Mouse (Mus musculus) granulocyte monocyte progenitor cell, adult 5-6 weeks (primary cell): ENCODE measurements around the gene Map3k3. TPM values are rescaled to one million over a fixed set of nuclear protein-coding genes. Genes with fewer than 3 reads are reported as not detected.
A peak's percentile ranks its signal among the peaks of the same experiment; 100 is the strongest.
"Not testable (repeated sequence)": the region's sequence is repeated elsewhere in the genome, so short reads cannot be mapped to it uniquely, and the experiment has no call there.

ENCODE experiments used
- ATAC-seq: replicated peaks from 2 replicates; pipeline ENCODE4 v1.8.0; 2016; ENCODE audit warnings: mild to moderate bottlenecking, moderate TSS enrichment, inconsistent platforms; ENCODE audit not compliant: poor library complexity, severe bottlenecking
- total RNA-seq, 2 experiments: library from RNA; stranded (forward) in 1 of 2; stranded (reverse) in 1 of 2; fragments of 200-712, 200-1000 nt in 1 of 2; fragments of >200 nt in 1 of 2; fragmentation: Nextera tagmentation in 1 of 2; gene quantifications; 2 replicates each; pipeline ENCODE4 v1.2.3; 2014 to 2017

Gene Map3k3
- total RNA-seq, 2 experiments from 2014 or later: 29.1 to 32.1 TPM

DNA sequence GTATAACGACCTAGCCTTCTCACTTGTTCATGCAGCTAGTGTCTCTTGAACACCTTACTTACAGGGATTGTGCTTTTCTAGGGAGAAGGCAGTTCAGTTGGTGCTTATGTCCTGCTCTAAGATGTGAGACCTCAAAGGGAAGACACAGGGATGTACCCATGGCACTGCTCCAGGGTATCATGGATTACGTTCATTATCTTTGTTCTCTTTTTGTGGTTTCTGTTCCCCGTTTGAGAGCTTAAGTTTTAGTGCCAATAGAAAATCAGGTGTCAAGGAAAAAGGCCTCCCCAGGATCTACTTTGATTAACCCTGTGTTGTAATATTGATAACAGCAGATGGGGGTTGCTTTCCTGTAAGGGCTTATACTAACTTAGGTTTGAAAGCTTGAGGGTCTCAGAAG is 10.6 kb upstream of the Map3k3 start:
- peak; percentile 60 for ATAC-seq

DNA sequence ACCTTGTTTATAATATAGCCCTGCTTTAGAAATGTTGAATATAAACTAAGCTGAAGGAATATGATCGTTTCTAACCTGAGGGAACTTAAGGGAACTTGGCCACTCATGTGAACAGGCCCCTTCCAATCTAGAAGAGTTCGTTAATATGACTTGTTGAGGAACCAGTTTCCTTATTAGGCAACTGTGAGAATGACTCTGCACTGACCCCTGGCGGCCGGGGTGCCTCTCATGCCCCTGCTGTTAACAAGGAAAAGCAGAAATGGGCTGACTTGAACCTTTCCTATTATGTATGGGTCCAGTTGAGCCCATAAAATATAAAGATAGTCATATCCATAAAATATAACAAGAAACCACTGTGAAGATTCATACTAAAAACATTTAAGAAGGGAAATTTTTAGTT is 8.1 kb upstream of the Map3k3 start:
- peak; percentile 97 for ATAC-seq

DNA sequence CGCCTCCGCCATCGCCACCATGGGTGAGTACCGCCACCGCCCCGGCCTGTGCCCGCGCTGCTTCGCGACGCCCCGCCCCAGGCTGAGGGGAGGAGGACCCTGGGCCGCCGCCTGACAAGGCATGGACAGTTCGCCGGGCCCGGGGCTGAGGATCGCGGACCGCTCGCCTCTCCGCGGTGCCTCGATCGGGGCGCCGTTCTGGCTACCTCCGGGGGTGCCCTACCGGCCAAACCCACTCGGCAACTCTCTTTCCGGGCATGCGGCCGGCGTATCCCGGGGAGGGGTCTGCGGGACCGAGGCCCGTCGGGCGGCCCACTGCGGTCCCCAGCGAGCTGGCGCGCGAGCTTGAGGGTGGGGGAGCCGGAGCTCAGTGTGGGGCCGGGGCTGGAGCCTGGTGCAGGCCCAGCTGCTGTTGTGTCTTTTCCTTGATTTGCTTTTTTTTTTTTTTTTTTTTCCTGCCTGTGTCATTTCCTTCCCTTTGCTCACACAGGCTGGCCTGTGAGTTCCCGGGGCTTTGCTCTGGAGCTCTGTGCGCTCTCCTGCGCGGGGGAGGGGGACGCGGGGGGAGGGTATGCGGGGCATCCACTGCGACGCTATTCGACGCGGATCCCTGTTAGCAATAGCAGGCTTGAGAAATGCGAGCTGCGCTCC is 623 bp downstream of the Map3k3 start:
- peak; percentile 33 for ATAC-seq

DNA sequence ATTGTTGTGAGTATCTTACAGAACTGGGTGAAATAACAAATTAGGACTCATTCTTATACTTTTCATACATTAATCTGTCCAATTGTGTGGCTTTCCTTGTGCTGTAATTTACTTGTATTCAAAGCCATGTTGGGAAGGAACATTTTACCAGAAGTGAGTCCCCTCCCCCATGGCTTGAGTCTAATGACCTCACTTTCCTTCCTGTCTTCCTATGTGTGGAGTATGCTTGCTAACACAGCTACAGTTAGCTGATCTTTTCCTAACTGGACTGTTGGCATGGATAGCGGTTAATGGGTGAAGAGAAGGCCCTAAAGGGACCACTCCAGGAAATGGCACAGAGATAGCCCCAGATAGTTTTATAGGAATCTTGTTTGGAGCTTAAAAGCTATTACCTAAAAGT is 13.8 kb downstream of the Map3k3 start:
- ATAC-seq: peak; percentile 50

DNA sequence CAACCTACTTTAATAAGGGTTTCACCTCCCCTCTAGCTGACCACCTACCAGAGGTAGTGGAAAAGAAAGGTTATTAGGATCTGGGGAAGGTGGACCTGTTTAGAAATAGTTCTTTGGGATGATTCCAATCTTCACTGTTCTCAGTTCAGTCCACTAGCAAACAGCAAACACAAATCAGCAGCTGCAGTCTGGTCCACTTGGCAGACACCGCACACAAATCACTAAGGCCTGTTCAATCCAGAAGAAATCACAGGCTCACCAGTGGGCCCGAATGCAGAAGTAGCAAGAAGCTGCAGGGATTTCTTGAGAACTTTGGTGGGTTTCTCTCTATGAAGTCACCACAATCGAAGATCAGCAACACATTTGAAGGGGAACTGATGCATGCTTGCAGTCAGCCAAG is 18.5 kb downstream of the Map3k3 start:
- no peak for ATAC-seq

DNA sequence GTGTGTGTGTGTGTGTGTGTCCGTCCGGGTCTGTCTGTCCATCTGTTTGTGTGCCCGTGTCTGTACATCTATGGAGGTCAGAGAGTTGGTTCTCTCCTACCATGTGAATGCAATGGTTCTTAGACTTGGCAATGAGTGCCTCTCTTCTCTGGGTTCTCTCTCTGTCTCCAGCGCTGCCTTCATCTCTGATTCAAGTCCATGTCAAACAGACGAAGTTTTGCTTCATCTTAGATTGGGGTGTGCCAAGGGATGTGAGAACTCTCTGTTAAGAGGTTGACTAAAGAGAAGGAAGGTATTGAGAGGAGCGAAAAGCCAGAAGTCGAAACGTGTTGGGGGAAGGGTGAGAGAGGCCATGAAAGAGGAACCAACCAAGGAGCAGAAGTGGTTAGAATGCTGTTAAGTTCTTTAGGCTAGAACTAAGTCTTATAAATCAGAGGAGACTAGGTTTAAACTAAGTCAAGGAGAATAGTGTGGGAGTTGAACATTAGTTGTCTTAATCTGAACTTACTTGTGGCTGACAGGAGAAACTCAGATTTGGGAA is 21.7 kb downstream of the Map3k3 start:
- ATAC-seq: peak; percentile 96

DNA sequence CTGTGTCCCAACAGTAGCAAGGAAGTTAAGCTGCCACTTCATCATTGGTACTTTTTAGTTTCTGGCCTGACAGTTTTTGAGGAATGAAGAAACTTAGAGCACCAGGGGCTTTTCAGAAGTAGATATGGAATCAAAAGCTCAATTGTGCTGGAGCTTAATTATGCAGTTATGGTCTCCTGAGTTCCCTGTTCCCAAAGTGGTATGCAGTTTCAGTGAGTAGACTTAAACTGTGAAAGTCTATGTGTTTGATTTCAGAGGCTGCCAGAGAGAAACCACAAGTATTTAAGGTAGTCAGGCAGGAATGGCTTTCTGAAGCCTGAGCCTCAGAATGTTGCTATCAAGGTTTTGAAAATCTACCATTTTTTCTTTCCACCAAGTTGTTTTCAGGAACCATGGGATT is 27.3 kb downstream of the Map3k3 start:
- ATAC-seq: no peak

DNA sequence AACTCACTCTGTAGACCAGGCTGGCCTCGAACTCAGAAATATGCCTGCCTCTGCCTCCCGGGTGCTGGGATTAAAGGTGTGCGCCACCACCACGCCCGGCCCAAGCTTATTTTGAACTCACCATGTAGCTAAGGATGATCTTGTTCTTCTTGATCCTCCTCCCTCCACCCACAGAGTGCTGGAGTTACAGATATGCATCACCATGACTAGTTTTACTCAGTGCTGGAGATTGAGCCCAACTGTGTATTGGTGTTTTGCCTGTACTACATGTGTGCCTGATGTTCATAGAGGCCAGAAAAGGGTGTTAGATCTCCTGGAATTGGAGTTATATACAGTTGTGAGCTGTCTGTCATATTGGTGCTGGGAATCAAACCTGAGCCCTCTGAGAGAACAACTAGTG is 37.8 kb downstream of the Map3k3 start:
- peak; percentile 14; the same call in 1 of the 2 replicates for ATAC-seq

DNA sequence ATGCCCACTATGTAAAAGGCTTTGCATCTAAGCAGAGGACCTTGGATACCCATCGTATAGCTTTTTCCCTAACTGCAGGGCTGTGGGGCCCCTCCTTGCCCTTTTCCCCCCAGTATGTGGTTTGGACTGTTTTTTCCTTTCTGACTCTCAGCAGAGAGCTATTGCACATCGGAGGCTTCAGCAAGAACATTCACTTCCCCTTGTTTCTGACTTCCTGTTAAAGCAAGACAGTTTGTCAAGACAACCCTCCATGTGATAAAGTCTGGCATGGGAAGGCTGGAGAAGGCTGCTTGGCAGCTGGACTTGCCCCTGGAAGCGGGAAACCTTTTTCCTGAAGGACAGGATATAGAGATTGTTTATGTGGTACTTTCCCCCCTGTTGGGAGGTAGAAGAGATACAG is 38.3 kb downstream of the Map3k3 start:
- peak; percentile 98 for ATAC-seq

DNA sequence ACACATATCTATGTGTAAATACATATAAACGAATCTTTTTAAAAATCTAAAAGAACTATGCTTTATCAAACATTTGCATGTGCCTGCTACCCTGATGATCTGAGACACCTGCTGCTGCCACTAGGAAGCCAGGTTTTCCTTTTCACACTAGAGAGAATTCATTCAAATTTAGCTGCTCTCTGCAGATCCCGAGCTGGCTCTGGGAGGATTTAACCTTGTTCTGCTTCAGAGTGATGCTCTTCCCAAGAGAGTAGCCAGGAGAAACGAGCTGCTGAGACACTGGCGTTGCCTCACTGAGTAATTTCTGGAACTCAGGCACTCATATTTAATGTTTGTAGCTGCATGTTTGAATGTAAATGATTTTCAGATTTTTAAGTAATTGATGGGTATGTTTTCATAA is 40.4 kb downstream of the Map3k3 start:
- ATAC-seq: no peak

DNA sequence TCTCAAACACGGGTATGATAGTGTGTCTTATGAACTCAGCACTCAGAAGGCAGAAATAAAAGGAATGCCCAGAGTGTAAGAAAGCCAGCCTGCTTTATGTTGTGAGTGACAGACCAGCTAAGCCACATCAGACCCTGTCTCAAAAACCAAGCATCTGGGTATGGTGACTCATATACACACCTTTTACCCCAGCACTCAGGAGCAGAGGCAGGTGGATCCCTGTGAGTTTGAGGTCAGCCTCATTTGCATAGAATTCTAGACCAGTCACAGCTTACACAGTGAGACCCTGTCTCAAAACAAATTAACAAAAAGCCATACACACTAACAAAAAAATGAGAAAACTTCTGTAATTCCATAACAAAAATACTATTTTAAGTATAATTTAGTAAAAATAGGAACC is 41.4 kb downstream of the Map3k3 start:
- ATAC-seq: no peak

DNA sequence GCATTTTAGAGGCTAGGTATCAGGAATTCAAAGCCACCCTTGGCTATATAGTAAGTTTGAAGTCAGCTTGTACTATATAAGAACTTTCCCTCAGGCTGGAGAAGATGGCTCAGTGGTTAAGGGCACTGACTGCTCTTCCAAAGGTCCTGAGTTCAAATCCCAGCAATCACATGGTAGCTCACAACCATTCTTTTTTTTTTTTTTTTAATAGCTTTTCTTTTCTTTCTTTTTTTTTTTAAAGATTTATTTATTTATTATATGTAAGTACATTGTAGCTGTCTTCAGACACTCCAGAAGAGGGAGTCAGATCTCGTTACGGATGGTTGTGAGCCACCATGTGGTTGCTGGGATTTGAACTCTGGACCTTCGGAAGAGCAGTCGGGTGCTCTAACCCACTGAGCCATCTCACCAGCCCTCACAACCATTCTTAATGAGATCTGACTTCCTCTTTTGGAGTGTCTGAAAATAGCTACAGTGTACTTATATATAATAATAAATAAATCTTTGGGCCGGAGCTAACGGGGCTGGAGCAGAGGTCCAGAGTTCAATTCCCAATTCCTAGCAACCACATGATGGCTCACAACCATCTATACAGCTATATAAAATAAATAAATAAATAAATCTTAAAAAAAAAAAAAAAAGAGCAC is 42.4 kb downstream of the Map3k3 start:
- ATAC-seq: not testable (repeated sequence)

DNA sequence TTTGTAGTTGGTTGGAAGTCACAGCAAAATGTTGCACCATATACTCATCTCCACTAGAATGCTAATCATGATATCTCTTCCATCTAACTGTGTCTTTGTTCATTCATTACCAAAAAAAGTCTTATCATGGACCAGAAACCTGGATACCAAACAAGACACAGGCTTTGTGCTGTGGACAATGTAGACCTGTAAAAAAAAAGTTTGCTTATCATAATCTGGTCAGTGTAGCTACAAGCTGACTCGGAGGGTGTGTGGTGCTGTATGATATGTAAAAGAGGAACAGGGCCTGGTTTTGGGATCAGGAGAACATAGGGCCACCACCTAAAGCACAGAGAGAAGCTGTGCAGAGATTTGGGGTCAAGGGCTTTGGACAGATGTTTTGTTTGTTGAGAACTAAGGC is 45.1 kb downstream of the Map3k3 start:
- ATAC-seq: no peak

DNA sequence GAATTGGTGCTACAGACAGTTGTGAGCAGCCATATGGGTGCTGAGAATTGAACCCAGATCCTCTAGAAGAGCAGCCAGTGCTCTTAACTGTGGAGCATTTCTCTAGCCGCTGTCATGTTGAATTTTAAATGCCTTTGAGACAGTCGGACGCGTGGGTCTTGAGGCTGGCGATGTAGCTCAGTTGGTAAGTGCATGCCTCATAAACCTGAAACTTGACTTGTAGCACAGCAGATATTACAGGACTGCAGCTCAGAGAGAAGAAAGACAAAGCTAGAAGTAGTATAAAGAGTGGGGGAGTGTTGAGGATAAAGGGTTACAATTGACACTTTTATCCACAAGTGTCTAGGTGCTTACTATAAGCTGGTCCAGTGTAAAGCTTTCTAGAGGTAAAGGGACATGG is 48.1 kb downstream of the Map3k3 start:
- no peak for ATAC-seq

DNA sequence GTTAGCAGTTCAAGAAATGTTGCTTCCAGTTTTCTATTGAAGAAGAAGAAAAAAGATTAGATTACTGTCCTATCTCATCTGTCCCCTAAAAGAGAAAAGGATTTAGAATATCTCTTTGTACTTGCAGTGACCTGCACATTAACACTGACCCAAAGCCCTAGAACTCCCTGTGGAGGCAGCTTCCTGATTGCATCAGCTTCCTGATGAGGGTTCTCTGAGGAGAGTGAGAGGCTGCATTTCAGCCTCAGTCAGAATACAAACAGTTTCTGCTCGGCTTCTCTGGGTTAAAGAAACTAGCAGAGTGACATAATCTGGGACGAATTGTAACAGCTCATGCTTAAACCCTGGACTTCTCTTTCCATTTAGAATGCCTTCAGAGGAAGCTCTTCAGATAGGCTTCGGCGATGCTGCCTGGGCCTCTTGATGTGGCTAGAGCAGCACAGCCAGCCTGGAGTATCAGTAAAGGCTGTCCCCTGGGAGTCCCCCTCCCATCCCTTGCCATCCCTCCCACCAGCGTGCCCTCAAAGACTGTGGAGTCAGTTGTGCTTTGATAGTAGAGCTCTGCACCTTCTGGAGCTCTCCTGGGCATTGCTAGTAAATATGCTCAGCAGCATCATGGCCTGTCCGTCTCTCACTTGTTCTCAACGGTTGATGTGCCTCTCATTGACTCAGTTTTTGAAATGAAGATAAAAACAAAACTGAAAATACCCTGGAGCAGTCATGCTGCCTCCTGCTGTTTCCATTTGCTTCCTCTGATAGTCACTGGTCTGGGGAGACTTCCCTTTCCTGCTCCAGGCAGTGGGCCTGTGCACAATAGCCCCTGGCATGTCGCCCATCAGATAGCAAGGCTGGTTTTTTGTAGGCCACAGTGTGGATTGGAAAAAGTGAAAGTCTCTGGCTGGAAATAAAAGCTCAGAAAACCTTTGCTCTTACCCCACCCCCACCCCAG is 50.4 kb downstream of the Map3k3 start:
- peak; percentile 96 for ATAC-seq

DNA sequence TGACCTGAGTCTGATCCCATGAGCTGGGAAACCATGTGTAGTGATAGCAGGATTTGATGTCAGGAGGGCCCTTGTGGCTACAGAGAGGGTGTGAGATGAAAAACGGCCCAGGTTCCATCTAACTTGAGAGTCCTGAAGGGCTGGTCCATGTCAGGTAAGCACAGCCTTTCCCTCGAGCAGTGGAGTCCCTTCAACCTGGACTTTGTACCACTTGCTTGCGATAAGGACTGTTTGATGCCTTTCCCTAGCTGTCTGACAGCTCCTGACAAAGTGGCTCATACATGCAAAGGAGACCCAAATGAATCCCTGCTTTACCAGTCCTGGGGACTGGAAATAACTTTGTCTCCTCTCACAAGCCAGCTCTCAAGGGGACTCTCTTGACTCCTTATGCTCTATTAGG is 66.8 kb downstream of the Map3k3 start:
- ATAC-seq: no peak

DNA sequence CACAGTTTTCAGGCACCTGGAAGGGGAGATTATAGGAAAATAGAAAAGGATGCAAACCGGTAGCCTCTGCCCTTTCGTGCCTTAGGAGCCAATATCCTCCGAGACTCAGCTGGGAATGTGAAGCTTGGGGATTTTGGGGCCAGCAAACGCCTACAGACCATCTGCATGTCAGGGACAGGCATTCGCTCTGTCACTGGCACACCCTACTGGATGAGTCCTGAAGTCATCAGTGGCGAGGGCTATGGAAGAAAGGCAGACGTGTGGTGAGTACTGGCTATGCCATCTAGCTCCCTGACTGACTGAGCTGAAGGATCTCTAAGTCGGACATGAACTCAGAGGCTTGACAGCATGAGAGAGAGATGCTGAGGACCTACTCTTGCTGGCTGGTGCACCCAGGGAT is 67.7 kb downstream of the Map3k3 start:
- ATAC-seq: 0 out of 2 replicates have a peak, but pooled peaks have one; percentile 6

DNA sequence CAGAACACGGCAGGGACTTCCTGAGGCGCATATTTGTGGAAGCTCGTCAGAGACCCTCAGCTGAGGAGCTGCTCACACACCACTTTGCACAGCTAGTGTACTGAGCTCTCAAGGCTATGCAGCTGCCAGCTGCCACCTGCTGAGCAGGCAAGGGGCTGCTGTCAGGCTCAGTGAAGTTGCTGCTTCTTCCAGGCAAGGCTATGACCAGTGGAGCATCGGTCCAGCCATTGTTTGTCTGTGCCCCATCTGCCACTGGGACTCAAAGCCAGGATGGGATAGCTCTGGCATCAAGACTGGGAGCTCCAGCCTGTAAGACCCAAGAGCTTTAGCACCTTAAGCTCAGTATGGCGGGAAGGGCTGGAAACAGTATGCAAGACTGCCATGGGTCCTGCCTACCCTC is 69.7 kb downstream of the Map3k3 start:
- ATAC-seq: no peak

DNA sequence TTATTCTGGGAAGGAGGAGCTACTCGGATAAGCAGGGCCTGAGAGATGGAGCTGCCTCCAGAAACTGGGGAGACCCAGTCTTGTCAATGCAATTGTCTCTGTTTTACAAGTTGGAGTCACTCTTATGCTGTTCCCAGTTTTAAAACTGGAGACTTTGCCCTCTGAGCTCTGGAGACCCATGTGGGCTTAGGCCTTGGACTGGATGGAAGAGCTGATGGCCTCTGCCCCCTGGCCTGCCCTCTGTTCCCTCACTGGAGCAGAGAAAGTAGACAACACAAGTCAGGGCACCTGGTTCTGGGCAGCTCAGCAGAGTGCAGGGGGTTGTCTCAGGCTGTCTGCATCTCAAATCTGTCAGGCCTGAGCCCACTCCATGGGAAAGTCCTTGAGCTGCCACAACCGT is 70.4 kb downstream of the Map3k3 start:
- ATAC-seq: no peak

DNA sequence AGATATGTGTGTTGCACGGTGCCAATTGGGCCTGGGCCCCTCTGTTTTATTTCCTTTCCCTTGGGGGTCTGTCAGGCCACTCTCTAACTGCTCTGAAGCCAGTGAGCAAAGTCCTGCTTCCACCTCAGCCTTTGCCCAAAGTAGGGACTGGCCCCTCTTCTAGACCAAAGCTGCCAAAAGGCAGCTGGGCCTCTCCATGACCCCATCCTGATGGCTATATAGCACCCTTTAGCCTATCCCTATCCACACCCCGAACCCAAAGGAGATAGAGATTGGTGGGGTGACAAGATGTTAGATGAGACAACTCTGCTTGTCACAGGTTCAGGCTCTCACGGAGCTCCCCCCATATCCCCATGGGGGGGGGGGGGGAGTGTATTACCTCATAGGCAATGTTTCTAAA is 71.3 kb downstream of the Map3k3 start:
- ATAC-seq: no peak

DNA sequence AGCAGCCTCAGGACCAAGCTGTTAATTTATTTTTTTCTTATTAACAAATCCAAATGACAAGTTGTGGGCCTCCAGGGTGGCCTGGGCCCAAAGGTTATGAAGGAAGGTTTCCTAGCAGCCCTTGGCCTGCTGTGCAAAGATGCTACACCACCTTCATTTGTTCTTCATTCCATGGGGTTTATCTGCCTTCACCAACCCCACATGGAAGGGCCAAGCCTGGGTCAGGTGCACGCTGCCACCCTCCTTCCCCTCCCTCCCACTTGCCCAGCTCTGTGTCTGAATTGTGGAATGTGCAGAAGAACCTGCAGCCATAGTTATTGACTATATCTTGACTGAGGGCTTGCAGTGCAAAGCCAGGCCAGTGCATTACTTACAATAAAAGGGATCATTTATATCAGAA is 71.8 kb downstream of the Map3k3 start:
- no peak for ATAC-seq
